Mouse (Mus musculus) liver, postnatal 0 days (tissue): ENCODE results near the gene Cfap70. TPM values are rescaled to one million over a fixed set of nuclear protein-coding genes. Genes with fewer than 3 reads are reported as not detected.

Experiments used
- ATAC-seq: fragments of 200-750 bp; cut with Nextera tagmentation; 2 replicates; pipeline ENCODE4 v1.8.0; 2017; ENCODE audit warnings: mild to moderate bottlenecking, moderate library complexity
- DNase-seq: peaks from one replicate; pipeline ENCODE4 v3.0.0-alpha.2; 2016
- H3K27ac ChIP-seq: fragments of 300-500 bp; sonication (generic); 2 replicates; pipeline ENCODE4 v1.5.1; 2014; ENCODE audit warnings: antibody characterized with exemption, moderate library complexity, mild to moderate bottlenecking, low read depth
- H3K27me3 ChIP-seq: fragments of 300-500 bp; sonication (generic); 2 replicates; pipeline ENCODE4 v1.6.1; 2014; ENCODE audit warnings: low read length, control low read depth, mixed read lengths; ENCODE audit not compliant: insufficient read depth
- H3K36me3 ChIP-seq: fragments of 300-500 bp; sonication (generic); replicated peaks from 2 replicates; pipeline ENCODE4 v1.6.1; 2014; ENCODE audit warnings: mild to moderate bottlenecking, control low read depth, low read length, moderate library complexity, mixed read lengths; ENCODE audit not compliant: insufficient read depth
- H3K4me1 ChIP-seq: fragments of 300-500 bp; sonication (generic); 2 replicates; pipeline ENCODE4 v1.6.1; 2014; ENCODE audit warnings: antibody characterized with exemption, mild to moderate bottlenecking, control low read depth; ENCODE audit not compliant: insufficient read depth
- H3K4me2 ChIP-seq: fragments of 300-500 bp; sonication (generic); 2 replicates; pipeline ENCODE4 v1.6.1; 2014; ENCODE audit warnings: low read depth, mild to moderate bottlenecking, low read length, moderate library complexity, mixed read lengths
- H3K4me3 ChIP-seq: fragments of 300-500 bp; sonication (generic); 2 replicates; pipeline ENCODE4 v1.5.1; 2014; ENCODE audit warnings: low read depth, low read length
- H3K9ac ChIP-seq: fragments of 300-500 bp; sonication (generic); replicated peaks from 2 replicates; pipeline ENCODE4 v1.6.1; 2014; ENCODE audit warnings: mild to moderate bottlenecking, moderate library complexity
- H3K9me3 ChIP-seq: fragments of 300-500 bp; sonication (generic); 2 replicates; pipeline ENCODE4 v1.6.1; 2016; ENCODE audit warnings: mild to moderate bottlenecking, control low read depth, low read length, mixed read lengths
- CTCF ChIP-seq: sonication (generic); IDR thresholded peaks from 2 replicates; pipeline ENCODE4 v1.5.1; 2016; ENCODE audit warnings: antibody characterized with exemption, low read depth
- EP300 ChIP-seq: IDR thresholded peaks from 2 replicates; pipeline ENCODE4 v1.6.1; 2016; ENCODE audit warnings: antibody characterized with exemption, low read depth, mild to moderate bottlenecking
- WGBS: fragments of 180-500 bp; shearing (Covaris S2); extraction: QIAGEN DNeasy Blood & Tissue Kit; methylation state at CpG from one replicate; pipeline ENCODE4 v1.1.7; 2014; ENCODE audit not compliant: insufficient replicate concordance; 5-methylcytosine and 5-hydroxymethylcytosine counted together
- polyA plus RNA-seq: library from polyadenylated mRNA; unstranded; fragments of >200 nt; fragmentation: Nextera tagmentation; extraction: Ambion mirVana; gene quantifications from 2 replicates; pipeline ENCODE4 v1.2.1, GENCODE M21; 2015

Cfap70 gene
- polyA plus RNA-seq, 1 experiment from 2014 or later = 0.11 TPM

GRCm38 (mm10) chr14:20397220-20397619 is 54.8 kb downstream of the Cfap70 start:
- 83% methylated on average over 9 of the region's 9 CpGs for whole genome bisulfite sequencing
- H3K9ac ChIP-seq = no peak overlapping the region
- H3K36me3 ChIP-seq = no peaks in the 10 kb centered on the region
- H3K4me2 ChIP-seq = no peak overlapping the region
- no peak overlapping the region for H3K4me3 ChIP-seq
- no peak for DNase-seq
- no peak overlapping the region for H3K27ac ChIP-seq
- no peaks in the 10 kb centered on the region for H3K9me3 ChIP-seq
- no peak for ATAC-seq
- TF ChIP-seq CTCF (no peak), EP300 (no peak)
- H3K27me3 ChIP-seq = no peaks in the 10 kb centered on the region
- H3K4me1 ChIP-seq = peaks cover 8% of the 10 kb centered on the region

- Histone ChIP-seq H3K27me3 (no peaks in the 10 kb centered on the region), H3K4me2 (peak within 1 kb of the TSS; percentile 73), H3K4me1 (peaks cover 14% of the 10 kb centered on the region), H3K36me3 (peaks cover 14% of the 10 kb centered on the region; the same call in 1 of the 2 replicates), H3K4me3 (peak within 1 kb of the TSS; percentile 81), H3K9ac (peak within 1 kb of the TSS; percentile 86), H3K9me3 (no peaks in the 10 kb centered on the region), H3K27ac (peak within 1 kb of the TSS; percentile 83)
- WGBS = 1% methylated on average over 68 of the region's 68 CpGs
- TF ChIP-seq EP300 = no peak
- TF ChIP-seq CTCF = peak; percentile 99
- peak; percentile 97 for DNase-seq
- peak; percentile 96 for ATAC-seq
Measured at GRCm38 (mm10) chr14:20393205-20393913, 58.7 kb downstream of the Cfap70 start, which contains the start of gene Mrps16. Gene Mrps16, minus strand, starts transcription at chr14:20393634.

GRCm38 (mm10) chr14:20392326-20392725 is 59.7 kb downstream of the Cfap70 start:
- H3K27ac ChIP-seq = no peak overlapping the region
- peak overlapping the region; percentile 73 for H3K4me2 ChIP-seq
- 0 out of 2 replicates have a peak overlapping the region, but pooled peaks have one; percentile 81 for H3K4me3 ChIP-seq
- TF ChIP-seq CTCF (no peak), EP300 (no peak)
- no peak for DNase-seq
- H3K9me3 ChIP-seq = no peaks in the 10 kb centered on the region
- 61% methylated on average over 3 of the region's 4 CpGs for WGBS
- no peak for ATAC-seq
- H3K36me3 ChIP-seq = peaks cover 16% of the 10 kb centered on the region; the same call in 1 of the 2 replicates
- H3K27me3 ChIP-seq = no peaks in the 10 kb centered on the region
- H3K9ac ChIP-seq = no peak overlapping the region
- peaks cover 21% of the 10 kb centered on the region for H3K4me1 ChIP-seq

- Histone ChIP-seq H3K4me2 (peak overlapping the region; percentile 84), H3K36me3 (peaks cover 25% of the 10 kb centered on the region), H3K9me3 (no peaks in the 10 kb centered on the region), H3K4me1 (peaks cover 33% of the 10 kb centered on the region), H3K27me3 (no peaks in the 10 kb centered on the region), H3K4me3 (peak overlapping the region; percentile 77; the same call in 1 of the 2 replicates), H3K9ac (peak overlapping the region; percentile 85; the same call in 1 of the 2 replicates), H3K27ac (no peak overlapping the region; the same call in 1 of the 2 replicates)
- WGBS = 80% methylated on average over 8 of the region's 8 CpGs
- no peak for DNase-seq
- no peak for TF ChIP-seq CTCF
- TF ChIP-seq EP300 = no peak
- no peak for ATAC-seq
Measured at GRCm38 (mm10) chr14:20389446-20390079, 62.5 kb downstream of the Cfap70 start.

GRCm38 (mm10) chr14:20388441-20389129 is 63.4 kb downstream of the Cfap70 start, which contains the start of gene Dnajc9:
Gene Dnajc9, minus strand, starts transcription at chr14:20388910.
- H3K36me3 ChIP-seq = peaks cover 33% of the 10 kb centered on the region
- DNase-seq = peak; percentile 96
- peaks cover 27% of the 10 kb centered on the region for H3K4me1 ChIP-seq

More at GRCm38 (mm10) chr14:20388441-20389129, 63.4 kb downstream of the Cfap70 start, which contains the start of gene Dnajc9:
- Histone ChIP-seq H3K9me3 (no peaks in the 10 kb centered on the region), H3K27ac (peak within 1 kb of the TSS; percentile 73), H3K4me2 (peak within 1 kb of the TSS; percentile 84), H3K4me3 (peak within 1 kb of the TSS; percentile 77), H3K9ac (peak within 1 kb of the TSS; percentile 85), H3K27me3 (no peaks in the 10 kb centered on the region)
- TF ChIP-seq EP300 (no peak; the same call in 1 of the 2 replicates), CTCF (no peak)
- peak; percentile 65 for ATAC-seq
- under 1% methylated on average over 58 of the region's 59 CpGs for WGBS
